Mouse (Mus musculus) liver, adult 2 months (tissue): ENCODE results near the gene Otor.

Experiments used
- CTCF ChIP-seq: fragments of 200-500 bp; IDR thresholded peaks from 2 replicates; pipeline ENCODE4 v1.5.1; 2011; ENCODE audit warnings: low read depth, low read length, control low read depth
- POLR2A ChIP-seq: fragments of 200-500 bp; IDR thresholded peaks from 2 replicates; pipeline ENCODE4 v1.6.1; 2011; ENCODE audit warnings: low read length, control low read depth; ENCODE audit not compliant: insufficient read depth; ENCODE audit errors: extremely low read depth

DNA sequence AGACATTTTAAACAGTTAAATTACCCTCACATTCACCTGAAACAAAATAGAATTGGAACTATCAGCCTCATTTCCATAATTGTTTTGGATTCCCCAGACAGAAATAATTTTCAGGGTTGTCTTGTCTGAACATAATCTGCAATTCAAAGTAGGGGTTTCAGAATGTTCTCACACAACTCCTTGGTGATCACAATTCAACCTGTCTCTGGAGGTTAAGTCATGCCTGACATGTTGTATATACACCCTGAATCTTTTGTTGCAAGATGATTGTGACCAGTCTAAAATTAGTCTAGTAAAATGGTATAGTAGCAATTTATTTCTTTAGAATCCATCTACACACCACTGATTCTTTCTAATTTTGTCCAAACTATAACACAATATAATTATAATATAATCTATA is 23.0 kb upstream of the Otor start:
- no peak for TF ChIP-seq CTCF
- TF ChIP-seq POLR2A: no peak
